Mouse (Mus musculus): ENCODE results near the gene Themis3. TPM values are rescaled to one million over a fixed set of nuclear protein-coding genes. Genes with fewer than 3 reads are reported as not detected.
"Not testable (repeated sequence)": the region's sequence is repeated elsewhere in the genome, so short reads cannot be mapped to it uniquely, and the experiment has no call there.

Gene Themis3
- polyA plus RNA-seq, 1 experiment from 2014 or later: not detected

GRCm38 (mm10) chr17:66522631-66523030 is 71.8 kb downstream of the Themis3 start:
- H3K4me3 ChIP-seq; H3K27me3 ChIP-seq (ENCODE audit: insufficient read depth, poor library complexity, severe bottlenecking); H3K36me3 ChIP-seq; DNase-seq (ENCODE audit: low spot score); H3K27ac ChIP-seq; H3K9me3 ChIP-seq: not testable (repeated sequence)
- H3K4me1 ChIP-seq (replicated peaks): peaks cover 18% of the 10 kb centered on the region
- 98% methylated on average over 1 of the region's 1 CpGs for WGBS

GRCm38 (mm10) chr17:66519554-66520553 is 74.6 kb downstream of the Themis3 start, which contains the start of gene Rab12:
Gene Rab12 (minus strand): TSS chr17:66519729.
- Histone ChIP-seq H3K4me3 (peak within 1 kb of the TSS; percentile 99), H3K36me3 (peaks cover 14% of the 10 kb centered on the region), H3K4me1 (replicated peaks) (peaks cover 26% of the 10 kb centered on the region), H3K27me3 (ENCODE audit: insufficient read depth, poor library complexity, severe bottlenecking) (no peaks in the 10 kb centered on the region), H3K27ac (peak within 1 kb of the TSS; percentile 93), H3K9me3 (no peaks in the 10 kb centered on the region)
- WGBS: 9% methylated on average over 71 of the region's 71 CpGs
- peak; percentile 88 for DNase-seq (ENCODE audit: low spot score)

- Histone ChIP-seq H3K4me3 (peak overlapping the region; percentile 99), H3K27me3 (ENCODE audit: insufficient read depth, poor library complexity, severe bottlenecking) (no peaks in the 10 kb centered on the region), H3K4me1 (replicated peaks) (peaks cover 26% of the 10 kb centered on the region), H3K27ac (peak overlapping the region; percentile 93), H3K9me3 (no peaks in the 10 kb centered on the region), H3K36me3 (peaks cover 22% of the 10 kb centered on the region)
- WGBS: under 1% methylated on average over 57 of the region's 57 CpGs
- no peak for DNase-seq (ENCODE audit: low spot score)
Observed at GRCm38 (mm10) chr17:66518877-66519553, 75.4 kb downstream of the Themis3 start.

- no peaks in the 10 kb centered on the region for H3K27me3 ChIP-seq (ENCODE audit: insufficient read depth, poor library complexity, severe bottlenecking)
- H3K36me3 ChIP-seq: peaks cover 42% of the 10 kb centered on the region
- H3K4me1 ChIP-seq (replicated peaks): peaks cover 29% of the 10 kb centered on the region
- WGBS: 88% methylated on average over 4 of the region's 4 CpGs
- H3K4me3 ChIP-seq: no peak overlapping the region
- H3K9me3 ChIP-seq: no peaks in the 10 kb centered on the region
- DNase-seq (ENCODE audit: low spot score): no peak
- no peak overlapping the region for H3K27ac ChIP-seq
Observed at GRCm38 (mm10) chr17:66516953-66517352, 77.5 kb downstream of the Themis3 start.

GRCm38 (mm10) chr17:66514288-66514995 is 80.0 kb downstream of the Themis3 start:
- H3K4me1 ChIP-seq (replicated peaks): peaks cover 32% of the 10 kb centered on the region
- no peak overlapping the region for H3K27ac ChIP-seq
- no peak overlapping the region for H3K4me3 ChIP-seq
- no peak for DNase-seq (ENCODE audit: low spot score)
- 91% methylated on average over 10 of the region's 10 CpGs for WGBS
- H3K36me3 ChIP-seq: peaks cover 55% of the 10 kb centered on the region
- H3K27me3 ChIP-seq (ENCODE audit: insufficient read depth, poor library complexity, severe bottlenecking): no peaks in the 10 kb centered on the region
- H3K9me3 ChIP-seq: no peaks in the 10 kb centered on the region

- Histone ChIP-seq H3K4me3 (no peak overlapping the region), H3K4me1 (replicated peaks) (peaks cover 17% of the 10 kb centered on the region), H3K36me3 (peaks cover 67% of the 10 kb centered on the region), H3K27ac (no peak overlapping the region), H3K27me3 (ENCODE audit: insufficient read depth, poor library complexity, severe bottlenecking) (no peaks in the 10 kb centered on the region), H3K9me3 (no peaks in the 10 kb centered on the region)
- 82% methylated on average over 15 of the region's 15 CpGs for WGBS
- no peak for DNase-seq (ENCODE audit: low spot score)
Observed at GRCm38 (mm10) chr17:66512202-66512956, 82.0 kb downstream of the Themis3 start.

- Histone ChIP-seq H3K27me3 (ENCODE audit: insufficient read depth, poor library complexity, severe bottlenecking) (no peaks in the 10 kb centered on the region), H3K36me3 (peaks cover 64% of the 10 kb centered on the region), H3K4me1 (replicated peaks) (0 out of 2 replicates have a peak, but pooled peaks cover 11% of the 10 kb centered on the region), H3K4me3 (no peak overlapping the region), H3K27ac (no peak overlapping the region), H3K9me3 (no peaks in the 10 kb centered on the region)
- 62% methylated on average over 10 of the region's 10 CpGs for WGBS
- DNase-seq (ENCODE audit: low spot score): peak; percentile 9
Observed at GRCm38 (mm10) chr17:66510221-66510683, 84.2 kb downstream of the Themis3 start.

GRCm38 (mm10) chr17:66507049-66507954 is 87.1 kb downstream of the Themis3 start:
- peaks cover 62% of the 10 kb centered on the region for H3K36me3 ChIP-seq
- 0 out of 2 replicates have a peak, but pooled peaks cover 11% of the 10 kb centered on the region for H3K4me1 ChIP-seq (replicated peaks)
- no peak overlapping the region for H3K27ac ChIP-seq
- no peaks in the 10 kb centered on the region for H3K27me3 ChIP-seq (ENCODE audit: insufficient read depth, poor library complexity, severe bottlenecking)
- WGBS: 91% methylated on average over 9 of the region's 9 CpGs
- H3K4me3 ChIP-seq: no peak overlapping the region
- no peak for DNase-seq (ENCODE audit: low spot score)
- no peaks in the 10 kb centered on the region for H3K9me3 ChIP-seq

- Histone ChIP-seq H3K27ac (no peak overlapping the region), H3K9me3 (no peaks in the 10 kb centered on the region), H3K4me3 (no peak overlapping the region), H3K4me1 (replicated peaks) (0 out of 2 replicates have a peak, but pooled peaks cover under 1% of the 10 kb centered on the region), H3K36me3 (peaks cover 68% of the 10 kb centered on the region), H3K27me3 (ENCODE audit: insufficient read depth, poor library complexity, severe bottlenecking) (no peaks in the 10 kb centered on the region)
- WGBS: 96% methylated on average over 8 of the region's 8 CpGs
- no peak for DNase-seq (ENCODE audit: low spot score)
Observed at GRCm38 (mm10) chr17:66504964-66505363, 89.5 kb downstream of the Themis3 start.

Data from hindbrain, embryonic 10.5 days (tissue).